Mouse (Mus musculus) adrenal gland (tissue): ENCODE data around the gene Trim66.

ENCODE experiments used
- intact Hi-C: fragments of 180-260 bp; cut with DNase I; formaldehyde crosslinking; loops from one replicate; pipeline ENCODE4 v1.15.1; 2025
- microRNA-seq, 2 experiments: library from miRNA; unstranded; fragments of <30 nt; microRNA quantifications; one replicate each; pipeline ENCODE4; 2019

Gene Trim66

GRCm38 (mm10) chr7:109455748-109456147 lies 52.2 kb downstream of the Trim66 start:
- intact Hi-C loops, result no loop called here

GRCm38 (mm10) chr7:109454856-109455255 lies 53.1 kb downstream of the Trim66 start:
- intact Hi-C loops, result no loop called here

GRCm38 (mm10) chr7:109448060-109448459 lies 59.9 kb downstream of the Trim66 start:
- intact Hi-C loops, result no loop called here

GRCm38 (mm10) chr7:109445012-109445411 lies 62.9 kb downstream of the Trim66 start:
- intact Hi-C loops, result no loop called here

- intact Hi-C loops, result no loop called here
Observed at GRCm38 (mm10) chr7:109442739-109443138, 65.2 kb downstream of the Trim66 start.

- intact Hi-C loops, result no loop called here
Observed at GRCm38 (mm10) chr7:109440697-109441269, 67.2 kb downstream of the Trim66 start.

GRCm38 (mm10) chr7:109438781-109439591 lies 68.9 kb downstream of the Trim66 start, which contains the start of gene Stk33:
Stk33 (minus strand) TSS chr7:109439081.
- intact Hi-C loops, result no loop called here

- intact Hi-C loops, result loop anchor here (2.0 to 5.0 kb wide), 3 partner anchors 192 to 327 kb away; no protein-coding TSS in a partner anchor
Observed at GRCm38 (mm10) chr7:109424422-109425159, 83.3 kb downstream of the Trim66 start.

GRCm38 (mm10) chr7:109422803-109423202 lies 85.1 kb downstream of the Trim66 start:
- intact Hi-C loops, result loop anchor here (5.0 kb wide), 2 partner anchors 191 to 326 kb away; no protein-coding TSS in a partner anchor

GRCm38 (mm10) chr7:109405491-109405890 lies 102.4 kb downstream of the Trim66 start:
- intact Hi-C loops, result no loop called here

- intact Hi-C loops, result no loop called here
Observed at GRCm38 (mm10) chr7:109399299-109399698, 108.6 kb downstream of the Trim66 start.

Small RNA genes within 50 kb of the gene (microRNA-seq; reads per million reads assigned to microRNA genes)
- 0.12 to 0.34 reads per million in 2 experiments for gene Gm47284
